In the genomic region with DNA sequence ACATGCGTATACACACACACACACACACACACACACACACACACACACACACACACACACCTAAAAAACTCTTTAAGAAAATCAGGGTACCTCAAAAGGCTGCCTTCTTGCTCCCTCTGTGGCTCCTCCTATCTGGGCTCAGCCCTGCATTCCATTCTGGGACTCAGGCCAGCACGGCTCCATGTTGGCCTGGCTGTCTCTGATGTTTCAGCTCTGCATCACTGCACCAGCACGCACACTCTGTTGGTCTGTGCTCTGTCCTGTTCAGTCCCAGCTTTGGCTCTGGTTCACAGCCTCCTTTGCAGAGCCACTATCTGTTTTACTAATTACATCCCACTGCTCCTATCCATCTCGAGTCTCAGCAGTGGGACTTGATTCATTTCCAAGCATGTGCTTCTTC, we compare ENCODE assay signal across 8 mouse cellular contexts.
DNase-seq lines count a peak whose midpoint lies in the region; ATAC-seq lines count a peak whose summit lies in the region.

No protein-coding gene starts in this region.

- no peak overlapping the region for H3K27ac ChIP-seq in heart, embryonic 10.5 days
- H3K27ac ChIP-seq in stomach, embryonic 15.5 days: 0 out of 2 replicates have a peak overlapping the region, but pooled peaks have one; percentile 33

- no peak overlapping the region for H3K9ac ChIP-seq in stomach, embryonic 15.5 days

- no peak overlapping the region for H3K4me2 ChIP-seq in stomach, embryonic 15.5 days

- peaks cover 5% of the 10 kb centered on the region; the same call in 1 of the 2 replicates for H3K4me1 ChIP-seq in heart, embryonic 10.5 days
- H3K4me1 ChIP-seq in stomach, embryonic 15.5 days: no peaks in the 10 kb centered on the region

- DNase-seq in heart, adult 18-20 months: peak; percentile 46 to 48
- no peak for DNase-seq in heart, embryonic 10.5 days (ENCODE audit: low spot score)
- DNase-seq in NIH3T3 (ENCODE audit: low read depth): peak; percentile 92
- DNase-seq in fibroblast of lung, adult 2 months (ENCODE audit: low read depth): peak; percentile 51
- DNase-seq in kidney, adult 8-10 months: peak; percentile 26 to 52
- no peak for DNase-seq in thymus, postnatal 10 days (ENCODE audit: low spot score in 2 of 2)
- no peak for DNase-seq in embryo, embryonic 10.5 days (ENCODE audit: low spot score)

- no peaks in the 10 kb centered on the region for H3K27me3 ChIP-seq in heart, embryonic 10.5 days (ENCODE audit: insufficient read depth, poor library complexity, severe bottlenecking)
- H3K27me3 ChIP-seq in stomach, embryonic 15.5 days (replicated peaks): no peaks in the 10 kb centered on the region

- 70% methylated on average over 4 of the region's 4 CpGs for WGBS in heart, embryonic 10.5 days
- WGBS in stomach, embryonic 15.5 days: 47% methylated on average over 4 of the region's 4 CpGs

- no peaks in the 10 kb centered on the region for H3K9me3 ChIP-seq in heart, embryonic 10.5 days
- H3K9me3 ChIP-seq in stomach, embryonic 15.5 days: no peaks in the 10 kb centered on the region

- H3K4me3 ChIP-seq in heart, embryonic 10.5 days: no peak overlapping the region
- H3K4me3 ChIP-seq in stomach, embryonic 15.5 days (replicated peaks): no peak overlapping the region

- ATAC-seq in stomach, embryonic 15.5 days (ENCODE audit: insufficient read depth, low FRiP score, low read depth): peak; percentile 78; the same call in 1 of the 2 replicates

- no peaks in the 10 kb centered on the region for H3K36me3 ChIP-seq in heart, embryonic 10.5 days
- no peaks in the 10 kb centered on the region for H3K36me3 ChIP-seq in stomach, embryonic 15.5 days

Comparison
In these comparisons a context has a peak if more than half of its experiments do, and no peak if none do; other contexts are left out.
1. DNase-seq: peak in heart, adult 18-20 months (2 of 2), NIH3T3 (single experiment), fibroblast of lung, adult 2 months (single experiment) and kidney, adult 8-10 months (2 of 2); none in heart, embryonic 10.5 days (single experiment), thymus, postnatal 10 days (0 of 2) and embryo, embryonic 10.5 days (single experiment).